Mouse (Mus musculus): ENCODE results near the gene Pgd. TPM values are rescaled to one million over a fixed set of nuclear protein-coding genes. Genes with fewer than 3 reads are reported as not detected.
"Not testable (repeated sequence)": the region's sequence is repeated elsewhere in the genome, so short reads cannot be mapped to it uniquely, and the experiment has no call there.

Pgd gene
- total RNA-seq, 2 experiments from 2014 or later = 29.5 to 34.4 TPM

DNA sequence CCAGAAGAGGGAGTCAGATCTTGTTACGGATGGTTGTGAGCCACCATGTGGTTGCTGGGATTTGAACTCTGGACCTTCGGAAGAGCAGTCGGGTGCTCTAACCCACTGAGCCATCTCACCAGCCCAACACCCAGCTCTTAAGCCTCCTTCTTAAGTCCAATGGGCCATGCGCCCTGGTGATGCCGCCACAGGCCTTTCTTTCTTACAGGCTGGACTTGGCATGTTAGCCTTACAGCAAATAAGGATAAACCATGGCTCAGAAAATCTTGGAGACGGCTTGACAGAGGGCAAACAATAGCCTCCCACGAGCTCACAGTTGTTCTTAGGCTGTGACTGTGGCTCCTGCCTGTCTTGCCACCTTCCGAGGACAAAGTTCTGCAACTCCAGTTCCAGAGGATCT, 3.4 kb upstream of the Pgd start:
- not testable (repeated sequence) for DNase-seq (ENCODE audit: low spot score in 2 of 2)

DNA sequence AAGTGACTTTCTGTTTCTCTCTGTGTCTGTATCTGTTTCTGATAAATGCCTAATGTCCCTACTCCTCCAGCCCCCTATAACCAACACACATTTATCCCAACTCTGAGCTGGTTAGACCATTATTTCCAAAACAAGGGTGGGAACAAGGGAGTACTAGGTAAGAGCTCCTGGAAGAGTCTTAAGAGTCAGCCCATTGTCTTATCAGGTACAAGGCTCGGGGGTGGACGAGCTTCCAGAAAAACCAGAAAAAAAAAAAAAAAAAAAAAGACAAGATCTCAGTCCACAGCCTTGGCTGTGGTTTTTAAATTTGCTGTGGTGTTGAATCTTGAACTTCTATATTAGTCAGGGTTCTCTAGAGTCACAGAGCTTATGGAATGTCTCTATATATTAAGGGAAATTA, 1.4 kb upstream of the Pgd start:
- no peak for DNase-seq (ENCODE audit: low spot score in 2 of 2)

- peak in 1 of 2 experiments; percentile 35 for DNase-seq (ENCODE audit: low spot score in 2 of 2)
Observed at GRCm38 (mm10) chr4:149166957-149167611, 513 bp upstream of the Pgd start.

GRCm38 (mm10) chr4:149164150-149164549, 2.4 kb downstream of the Pgd start:
- no peak for DNase-seq (ENCODE audit: low spot score in 2 of 2)

DNA sequence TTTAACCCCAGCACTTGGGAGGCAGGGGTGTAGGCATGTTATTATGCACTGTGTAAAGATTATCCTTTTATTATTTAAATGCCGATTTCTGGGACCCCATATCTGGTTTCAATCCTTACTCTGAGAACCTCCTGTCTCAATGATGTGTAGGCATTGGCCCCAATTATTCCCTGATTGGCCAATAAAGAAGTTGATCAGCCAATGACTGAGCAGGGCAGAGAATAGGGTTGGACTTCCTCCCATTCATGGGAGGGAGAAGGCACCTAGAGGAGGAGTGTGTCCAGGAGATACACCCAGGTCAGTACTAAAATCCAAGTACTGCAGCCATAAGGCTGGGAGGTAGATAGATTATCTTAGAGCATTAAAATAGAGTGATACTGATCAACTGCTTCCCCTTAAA, 3.4 kb downstream of the Pgd start:
- no peak for DNase-seq (ENCODE audit: low spot score in 2 of 2)

- DNase-seq (ENCODE audit: low spot score in 2 of 2) = no peak
Observed at GRCm38 (mm10) chr4:149161166-149161565, 5.4 kb downstream of the Pgd start.

- DNase-seq (ENCODE audit: low spot score in 2 of 2) = no peak
Observed at GRCm38 (mm10) chr4:149159891-149160290, 6.7 kb downstream of the Pgd start.

DNA sequence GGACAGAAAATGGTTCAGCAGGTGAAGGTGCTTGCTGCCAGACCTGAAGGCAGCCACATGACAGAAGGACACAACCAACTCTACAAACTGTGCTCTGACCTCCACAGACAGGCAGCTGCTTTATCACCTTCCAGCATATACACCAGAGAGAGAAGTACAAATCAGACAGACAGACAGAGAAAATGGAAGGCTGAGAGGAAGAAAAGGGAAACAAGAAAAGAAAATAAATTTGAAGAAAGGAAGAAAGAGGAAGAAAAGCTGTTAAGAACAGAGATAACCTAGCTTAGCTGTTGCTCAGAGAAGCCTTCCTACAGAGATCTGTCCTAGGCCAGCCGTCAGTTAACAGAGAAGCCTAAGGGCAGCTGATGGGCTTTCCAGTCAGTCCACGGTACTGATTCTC, 7.4 kb downstream of the Pgd start:
- no peak for DNase-seq (ENCODE audit: low spot score in 2 of 2)

GRCm38 (mm10) chr4:149157415-149157973, 9.1 kb downstream of the Pgd start:
- no peak for DNase-seq (ENCODE audit: low spot score in 2 of 2)

GRCm38 (mm10) chr4:149155711-149156110, 10.9 kb downstream of the Pgd start:
- DNase-seq (ENCODE audit: low spot score in 2 of 2) = no peak

DNA sequence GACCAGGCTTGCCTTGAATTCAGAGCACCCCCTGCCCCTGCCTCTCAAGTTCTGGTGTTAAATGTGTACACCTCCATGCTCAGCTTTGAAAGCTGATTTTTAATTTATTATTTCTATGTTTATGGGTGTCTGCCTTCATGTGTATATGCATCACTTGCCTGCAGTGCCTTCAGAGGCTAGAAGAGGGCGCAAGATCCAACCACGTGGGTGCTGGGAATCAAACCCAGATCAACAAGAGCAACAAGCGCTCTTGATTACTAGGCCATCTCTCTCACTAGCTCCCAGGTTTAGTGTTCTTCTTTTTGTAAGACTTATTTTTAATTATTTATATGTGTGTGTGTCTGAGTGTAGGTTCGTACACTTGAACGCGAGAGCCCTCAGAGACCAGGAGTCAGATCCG, 11.7 kb downstream of the Pgd start:
- no peak for DNase-seq (ENCODE audit: low spot score in 2 of 2)

GRCm38 (mm10) chr4:149150721-149151120, 15.8 kb downstream of the Pgd start:
- DNase-seq (ENCODE audit: low spot score in 2 of 2) = no peak

GRCm38 (mm10) chr4:149150256-149150655, 16.3 kb downstream of the Pgd start:
- no peak for DNase-seq (ENCODE audit: low spot score in 2 of 2)

DNA sequence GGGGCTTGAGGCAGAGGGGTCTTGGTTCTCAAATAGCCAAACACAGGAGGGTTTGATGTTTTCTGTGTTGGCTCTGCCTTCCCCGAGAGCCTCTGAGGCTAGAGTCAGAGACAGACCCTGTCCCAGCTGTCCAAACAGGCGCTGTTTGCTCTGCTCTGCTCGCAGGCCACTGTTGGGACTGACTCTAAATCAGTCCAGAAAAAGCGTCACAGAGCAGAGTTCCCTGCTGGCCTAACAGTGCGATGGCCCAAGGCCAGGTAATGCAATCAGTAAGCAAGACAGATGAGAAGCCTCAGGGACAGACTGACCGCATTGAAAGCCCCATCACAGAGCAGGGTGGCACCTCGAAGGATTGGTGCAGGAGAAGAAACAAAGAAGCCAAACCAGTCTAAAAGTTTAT, 17.0 kb downstream of the Pgd start:
- DNase-seq (ENCODE audit: low spot score in 2 of 2) = no peak

DNA sequence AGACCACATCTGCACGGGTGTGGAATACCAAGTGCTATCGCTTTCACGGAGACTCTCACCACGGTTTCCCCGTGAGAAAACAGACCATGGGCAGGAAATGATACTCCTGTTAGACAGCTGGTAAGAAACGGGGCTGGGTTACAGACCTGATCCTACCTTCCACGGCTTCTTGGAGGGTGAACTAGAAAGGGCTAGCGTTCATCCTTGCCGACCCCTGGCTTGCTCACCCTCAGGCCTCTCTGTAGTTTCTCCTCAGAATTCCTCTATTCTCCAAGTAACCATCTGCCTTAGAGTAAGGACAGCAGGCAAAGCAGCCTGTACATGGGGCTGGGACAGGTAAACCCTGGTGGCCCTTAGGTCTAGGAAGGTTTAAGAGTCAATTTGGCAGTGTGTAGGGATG, 17.4 kb downstream of the Pgd start:
- DNase-seq (ENCODE audit: low spot score in 2 of 2) = no peak

GRCm38 (mm10) chr4:149148084-149148483, 18.5 kb downstream of the Pgd start:
- DNase-seq (ENCODE audit: low spot score in 2 of 2) = no peak

DNA sequence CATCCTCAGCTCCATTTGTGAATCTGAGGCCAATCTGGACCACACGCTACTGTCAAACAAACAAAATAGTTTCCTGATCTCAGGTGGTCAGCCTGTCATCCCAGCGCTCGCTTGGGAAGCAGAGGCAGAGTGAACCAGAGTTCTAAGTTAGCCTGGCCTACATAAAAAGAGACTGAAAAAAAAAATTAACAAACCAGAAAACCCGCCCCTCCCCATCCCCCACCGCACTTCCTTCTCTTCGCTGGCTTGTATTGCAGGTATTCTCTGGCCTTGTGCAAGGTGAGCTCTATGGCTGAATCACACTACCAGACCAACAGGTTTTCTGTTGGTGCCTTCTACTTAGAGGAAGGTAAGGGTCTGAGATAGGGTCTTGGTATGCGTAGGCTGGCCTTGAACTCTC, 19.0 kb downstream of the Pgd start:
- DNase-seq (ENCODE audit: low spot score in 2 of 2) = no peak

DNA sequence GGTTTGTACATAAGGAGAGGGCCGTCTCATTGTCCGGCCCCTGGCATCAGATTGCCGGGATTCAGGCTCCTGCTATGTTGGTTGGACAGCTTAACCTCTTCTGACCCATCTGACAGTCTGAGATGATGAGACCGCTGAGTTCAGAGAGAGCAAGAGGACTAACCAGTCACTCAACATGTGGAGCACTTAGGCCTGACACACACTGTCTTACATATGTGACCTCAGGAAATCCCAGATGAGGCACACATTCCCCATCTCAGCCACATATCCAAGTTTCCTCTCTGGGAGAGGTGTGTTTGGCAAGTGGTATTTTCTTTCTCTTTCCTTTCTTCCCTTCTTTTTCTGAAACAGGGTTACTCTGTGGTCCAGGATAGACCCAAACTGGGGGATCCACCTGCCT, 21.4 kb downstream of the Pgd start:
- no peak for DNase-seq (ENCODE audit: low spot score in 2 of 2)

- DNase-seq (ENCODE audit: low spot score in 2 of 2) = peak; percentile 77 to 91
Observed at GRCm38 (mm10) chr4:149144459-149144858, 22.1 kb downstream of the Pgd start.

- DNase-seq (ENCODE audit: low spot score in 2 of 2) = no peak
Observed at GRCm38 (mm10) chr4:149143594-149143993, 23.0 kb downstream of the Pgd start.

DNA sequence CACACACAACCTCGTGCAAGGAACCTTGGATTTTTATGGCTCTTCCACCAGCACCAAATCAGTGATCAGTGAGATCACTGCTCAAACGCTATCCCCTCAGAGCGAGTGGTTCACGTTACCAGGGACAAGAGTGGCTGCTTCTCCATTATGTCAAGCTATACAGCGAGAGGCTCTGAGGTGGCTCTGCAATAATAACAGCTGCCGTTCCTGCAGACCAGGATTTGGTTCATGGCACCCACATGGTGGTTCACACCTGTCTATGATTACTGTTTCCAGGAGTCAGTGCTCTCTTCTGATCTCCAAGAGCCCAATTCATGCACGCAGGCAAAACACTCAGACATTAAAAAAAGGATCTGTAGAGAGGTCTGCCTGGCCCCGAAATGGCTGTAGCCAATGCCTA, 28.1 kb downstream of the Pgd start:
- no peak for DNase-seq (ENCODE audit: low spot score in 2 of 2)

DNA sequence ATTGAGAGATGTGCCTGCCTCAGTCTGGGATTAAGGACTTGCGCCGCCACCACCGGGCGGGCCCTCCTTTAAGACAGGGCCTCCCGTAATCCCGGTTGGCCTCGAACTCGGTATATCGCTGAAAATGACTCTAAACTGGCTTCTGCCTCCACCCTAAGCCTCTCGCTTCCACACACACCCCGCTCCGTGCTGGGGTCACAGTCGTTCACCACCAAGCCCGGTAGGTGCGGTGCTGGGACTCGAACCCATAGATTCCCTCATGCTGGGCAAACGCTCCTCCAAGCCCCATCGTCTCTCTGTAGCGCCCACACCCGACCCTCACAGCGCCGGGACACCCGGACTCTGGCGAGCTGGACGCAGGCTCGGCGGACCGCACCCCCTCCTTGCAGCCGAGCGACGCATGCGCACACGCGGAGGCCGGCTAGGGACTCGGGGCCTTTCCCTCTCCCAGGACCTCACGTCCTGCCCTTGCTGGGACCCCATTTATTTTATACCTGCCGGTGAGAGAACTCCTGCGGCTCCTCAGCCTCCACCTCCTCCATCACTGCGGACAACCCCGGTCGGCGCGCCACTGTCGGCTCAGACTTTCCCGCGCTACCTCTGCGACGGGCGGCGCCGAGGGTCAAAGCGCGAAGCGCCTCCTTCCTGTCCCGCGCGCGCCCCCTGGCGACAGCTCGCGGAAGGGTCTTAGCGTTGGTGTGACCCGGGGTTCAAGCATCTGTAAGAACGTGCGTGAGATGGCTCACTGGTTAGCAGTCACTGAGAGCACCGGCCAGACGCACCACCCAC, 29.4 kb downstream of the Pgd start, which contains the start of gene Cenps:
Gene Cenps, minus strand, starts transcription at position 648 of the 789 bp plus-strand sequence.
- peak; percentile 81 to 92 for DNase-seq (ENCODE audit: low spot score in 2 of 2)

Data from layer of hippocampus, adult 18-20 months (tissue).